Mouse (Mus musculus) embryonic facial prominence, embryonic 11.5 days (tissue): ENCODE results near the gene Aurkc. TPM values are rescaled to one million over a fixed set of nuclear protein-coding genes. Genes with fewer than 3 reads are reported as not detected.
"Not testable (repeated sequence)": the region's sequence is repeated elsewhere in the genome, so short reads cannot be mapped to it uniquely, and the experiment has no call there.

Source experiments
- ATAC-seq: fragments of 200-750 bp; cut with Nextera tagmentation; replicated peaks from 2 replicates; pipeline ENCODE4 v1.8.0; 2017; ENCODE audit warnings: low read depth; ENCODE audit not compliant: insufficient number of reproducible peaks, low FRiP score, low TSS enrichment
- DNase-seq: peaks from one replicate; pipeline ENCODE4 v3.0.0-alpha.2; 2015; ENCODE audit warnings: low spot score
- H3K27ac ChIP-seq: fragments of 300-500 bp; sonication (generic); replicated peaks from 2 replicates; pipeline ENCODE4 v1.5.1; 2014; ENCODE audit warnings: mild to moderate bottlenecking, low read depth, low read length, control low read depth
- H3K27me3 ChIP-seq: fragments of 300-500 bp; sonication (generic); 2 replicates; pipeline ENCODE4 v1.6.1; 2014; ENCODE audit warnings: mild to moderate bottlenecking, low read length, moderate library complexity, mixed read lengths; ENCODE audit not compliant: control insufficient read depth, insufficient read depth
- H3K36me3 ChIP-seq: fragments of 300-500 bp; sonication (generic); replicated peaks from 2 replicates; pipeline ENCODE4 v1.6.1; 2014; ENCODE audit warnings: low read depth, mild to moderate bottlenecking, low read length, moderate library complexity, mixed read lengths; ENCODE audit not compliant: control insufficient read depth, insufficient read depth
- H3K4me1 ChIP-seq: fragments of 300-500 bp; sonication (generic); 2 replicates; pipeline ENCODE4 v1.6.1; 2014; ENCODE audit warnings: low read length, mixed read lengths; ENCODE audit not compliant: control insufficient read depth, insufficient read depth
- H3K4me2 ChIP-seq: fragments of 300-500 bp; sonication (generic); 2 replicates; pipeline ENCODE4 v1.6.1; 2014; ENCODE audit warnings: low read depth, mild to moderate bottlenecking, control low read depth, low read length, moderate library complexity
- H3K4me3 ChIP-seq: fragments of 300-500 bp; sonication (generic); 2 replicates; pipeline ENCODE4 v1.5.1; 2014; ENCODE audit warnings: low read depth, low read length, control low read depth
- H3K9ac ChIP-seq: fragments of 300-500 bp; sonication (generic); replicated peaks from 2 replicates; pipeline ENCODE4 v1.6.1; 2014; ENCODE audit warnings: mild to moderate bottlenecking, control low read depth, low read length
- H3K9me3 ChIP-seq: fragments of 300-500 bp; sonication (generic); replicated peaks from 2 replicates; pipeline ENCODE4 v1.6.1; 2016; ENCODE audit warnings: mild to moderate bottlenecking, low read length, inconsistent platforms, mixed read lengths; ENCODE audit not compliant: control insufficient read depth
- WGBS: fragments of 180-500 bp; shearing (Covaris S2); extraction: QIAGEN DNeasy Blood & Tissue Kit; methylation state at CpG from one replicate; pipeline ENCODE4 v1.1.7; 2014; 5-methylcytosine and 5-hydroxymethylcytosine counted together
- polyA plus RNA-seq: library from polyadenylated mRNA; unstranded; fragments of >200 nt; fragmentation: Nextera tagmentation; extraction: Ambion mirVana; gene quantifications from 2 replicates; pipeline ENCODE4 v1.2.1, GENCODE M21; 2014

Gene Aurkc
- polyA plus RNA-seq, 1 experiment from 2014 or later: not detected

DNA sequence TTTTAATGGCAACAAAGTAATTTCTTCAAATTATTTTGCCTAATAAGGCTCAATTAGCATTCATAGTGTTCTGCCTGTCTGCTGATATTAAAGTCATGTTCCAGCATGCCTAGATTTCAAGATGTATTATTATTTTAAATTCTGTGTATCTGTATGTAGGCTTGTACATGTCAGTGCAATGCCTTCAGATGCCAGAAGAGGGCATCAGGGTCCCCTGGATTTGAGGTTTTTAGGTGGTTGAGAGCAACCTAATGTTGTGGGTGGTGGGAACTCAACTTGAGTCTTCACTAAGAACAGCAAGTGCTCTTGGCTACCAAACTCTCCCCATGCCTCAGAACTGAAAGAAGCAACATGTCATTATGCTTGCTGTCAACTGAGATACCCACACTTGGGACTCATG, 32.3 kb downstream of the Aurkc start:
- Histone ChIP-seq H3K27ac (no peak overlapping the region), H3K36me3 (no peaks in the 10 kb centered on the region), H3K9me3 (no peaks in the 10 kb centered on the region; the same call in 1 of the 2 replicates)

DNA sequence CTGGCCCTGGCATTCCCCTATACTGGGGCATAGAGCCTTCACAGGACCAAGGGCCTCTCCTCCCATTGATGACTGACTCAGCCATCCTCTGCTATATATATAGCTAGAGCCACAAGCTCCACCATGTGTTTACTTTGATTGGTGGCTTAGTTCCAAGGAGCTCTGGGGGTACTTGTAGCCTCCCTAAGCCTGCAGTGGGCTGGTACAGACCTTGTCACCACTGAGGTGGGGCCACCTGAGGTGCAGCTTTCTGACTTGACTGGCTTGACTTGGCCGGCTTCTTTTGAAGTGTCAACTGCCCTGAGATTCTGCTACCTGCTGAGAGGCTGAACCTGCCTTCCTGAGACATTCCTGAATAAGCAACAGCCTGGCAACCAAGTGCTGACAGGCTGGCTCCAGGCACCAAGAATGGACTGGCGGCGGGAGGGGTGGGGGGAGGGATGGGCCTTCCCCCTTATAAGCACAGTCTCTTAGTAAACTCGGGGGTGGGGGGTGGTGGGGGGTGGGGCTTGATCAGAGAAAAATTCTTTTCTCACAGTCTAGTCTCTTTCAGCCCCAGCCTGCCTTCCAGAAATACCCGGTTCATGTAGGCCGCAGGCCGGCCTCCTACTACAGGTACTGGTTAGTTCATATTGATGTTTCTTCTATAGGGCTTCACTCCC, 54.7 kb downstream of the Aurkc start:
- H3K4me3 ChIP-seq, DNase-seq, H3K4me2 ChIP-seq, H3K9ac ChIP-seq, ATAC-seq, H3K36me3 ChIP-seq, H3K27me3 ChIP-seq, H3K27ac ChIP-seq, H3K4me1 ChIP-seq, H3K9me3 ChIP-seq: not testable (repeated sequence)
- WGBS: 54% methylated on average over 7 of the region's 7 CpGs

More for the DNA sequence above, 32.3 kb downstream of the Aurkc start:
- ATAC-seq (no peak), DNase-seq (no peak)
- Histone ChIP-seq H3K27me3 (no peaks in the 10 kb centered on the region), H3K4me1 (no peaks in the 10 kb centered on the region), H3K4me2 (no peak overlapping the region), H3K9ac (no peak overlapping the region), H3K4me3 (no peak overlapping the region)

Other genes starting within 250 kb of the Aurkc start
- 16.3 and 17.5 TPM in 2 replicates for gene Zfp954, start 126.2 kb downstream of the Aurkc start, polyA plus RNA-seq
- 4.4 and 4.7 TPM in 2 replicates for gene Zfp773, start 141.5 kb downstream of the Aurkc start, polyA plus RNA-seq
- gene Zfp418, start 176.0 kb downstream of the Aurkc start, polyA plus RNA-seq: 3.0 and 4.5 TPM in 2 replicates
- 10.8 and 11.5 TPM in 2 replicates for gene Zfp772, start 214.7 kb downstream of the Aurkc start, polyA plus RNA-seq